22 mouse cellular contexts compared by ENCODE assay signal in genomic region chr11:113898671-113899070, GRCm38 (mm10).
"Had no signal": no experiment of that assay in that cellular context is flagged by ENCODE, and none has a peak within 500 bp of the region (broad histone marks: within the 10 kb centered on the region; RNA-seq: fewer than 3 reads in every experiment).

No protein-coding gene starts in this region.

- H3K4me1 ChIP-seq: kidney, embryonic 15.5 days; liver, embryonic 12.5 days; liver, embryonic 15.5 days; neural tube, embryonic 12.5 days; neural tube, embryonic 15.5 days had no signal

- H3K4me2 ChIP-seq: kidney, embryonic 15.5 days; limb, embryonic 13.5 days; liver, embryonic 12.5 days; liver, embryonic 15.5 days; neural tube, embryonic 12.5 days; neural tube, embryonic 15.5 days had no signal

- DNase-seq: kidney, adult 2 months; kidney, postnatal 10 days; kidney, postnatal 36 days; layer of hippocampus, postnatal 36 days; left cerebral cortex, postnatal 4 days; liver; lung, adult 18-20 months; lung, postnatal 14 days; right cerebral cortex, adult 18-20 months; right cerebral cortex, postnatal 14 days; right cerebral cortex, postnatal 4 days; thymus, adult 2 months; thymus, postnatal 14 days had no signal

- H3K27ac ChIP-seq: kidney, embryonic 15.5 days; limb, embryonic 13.5 days; liver, embryonic 12.5 days; liver, embryonic 15.5 days; macrophage; neural tube, embryonic 12.5 days; neural tube, embryonic 15.5 days; stomach, postnatal 0 days had no signal

- H3K9me3 ChIP-seq: kidney, embryonic 15.5 days; limb, embryonic 13.5 days; liver, embryonic 12.5 days; liver, embryonic 15.5 days; neural tube, embryonic 12.5 days; neural tube, embryonic 15.5 days had no signal

- H3K4me3 ChIP-seq: kidney, embryonic 15.5 days; limb, embryonic 13.5 days; liver, embryonic 12.5 days; liver, embryonic 15.5 days; neural tube, embryonic 12.5 days; neural tube, embryonic 15.5 days had no signal

- H3K9ac ChIP-seq: kidney, embryonic 15.5 days; limb, embryonic 13.5 days; liver, embryonic 12.5 days; liver, embryonic 15.5 days; neural tube, embryonic 12.5 days; neural tube, embryonic 15.5 days had no signal

- H3K27me3 ChIP-seq: kidney, embryonic 15.5 days; liver, embryonic 12.5 days; liver, embryonic 15.5 days; neural tube, embryonic 12.5 days had no signal

- H3K36me3 ChIP-seq: kidney, embryonic 15.5 days; limb, embryonic 13.5 days; liver, embryonic 12.5 days; liver, embryonic 15.5 days; neural tube, embryonic 12.5 days; neural tube, embryonic 15.5 days had no signal

- ATAC-seq: intestine, postnatal 0 days; liver, embryonic 12.5 days had no signal
